Mouse (Mus musculus): ENCODE measurements around the gene Agbl2.
"Not testable (repeated sequence)": the region's sequence is repeated elsewhere in the genome, so short reads cannot be mapped to it uniquely, and the experiment has no call there.

DNA sequence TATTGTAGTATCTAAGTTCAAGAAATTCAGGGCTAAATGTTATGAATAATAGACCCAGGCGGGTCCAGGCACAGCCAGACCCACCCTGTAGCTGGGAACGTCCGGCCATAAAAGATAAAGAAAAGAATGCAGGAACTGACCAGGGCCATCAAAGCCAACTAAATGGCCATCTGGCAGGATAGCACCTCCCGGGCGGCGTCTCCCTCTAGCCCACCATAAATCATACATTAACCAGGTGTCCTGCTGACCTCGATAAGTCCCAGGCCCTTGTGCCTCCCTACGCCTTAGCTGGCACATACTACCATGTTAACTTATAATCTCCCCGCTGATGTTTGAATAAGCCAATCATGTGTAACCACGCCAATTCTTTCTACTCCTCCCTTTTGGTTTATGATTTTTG lies 42.0 kb downstream of the Agbl2 start:
- TF ChIP-seq MYOD1 (IDR thresholded peaks at IDR 0.05; ENCODE audit: control insufficient read depth, insufficient read length, low read depth); CTCF (IDR thresholded peaks at IDR 0.05; ENCODE audit: control insufficient read depth, insufficient read depth, insufficient read length); MAX (IDR thresholded peaks at IDR 0.05); CEBPB (IDR thresholded peaks at IDR 0.05; ENCODE audit: low read depth); FOSL1 (IDR thresholded peaks at IDR 0.05; ENCODE audit: insufficient read depth, low read length, poor library complexity, severe bottlenecking): not testable (repeated sequence)
